Mouse (Mus musculus) forebrain, embryonic 11.5 days (tissue): ENCODE data around the gene Mtif2. TPM values are rescaled to one million over a fixed set of nuclear protein-coding genes. Genes with fewer than 3 reads are reported as not detected.
"Not testable (repeated sequence)": the region's sequence is repeated elsewhere in the genome, so short reads cannot be mapped to it uniquely, and the experiment has no call there.

Experiments used
- ATAC-seq: fragments of 200-750 bp; cut with Nextera tagmentation; replicated peaks from 2 replicates; pipeline ENCODE4 v1.8.0; 2017; ENCODE audit warnings: moderate TSS enrichment; ENCODE audit not compliant: low FRiP score
- DNase-seq: peaks from one replicate; pipeline ENCODE4 v3.0.0-alpha.2; 2017; ENCODE audit warnings: low spot score
- H3K27ac ChIP-seq: fragments of 300-500 bp; sonication (generic); 2 replicates; pipeline ENCODE4 v1.5.1; 2014; ENCODE audit warnings: low read depth, low read length
- H3K27me3 ChIP-seq: fragments of 300-500 bp; sonication (generic); 2 replicates; pipeline ENCODE4 v1.6.1; 2014; ENCODE audit warnings: mild to moderate bottlenecking, low read length, mixed read lengths; ENCODE audit not compliant: control insufficient read depth, insufficient read depth
- H3K36me3 ChIP-seq: fragments of 300-500 bp; sonication (generic); 2 replicates; pipeline ENCODE4 v1.6.1; 2014; ENCODE audit warnings: mild to moderate bottlenecking, low read length, moderate library complexity, mixed read lengths; ENCODE audit not compliant: control insufficient read depth, insufficient read depth
- H3K4me1 ChIP-seq: fragments of 300-500 bp; sonication (generic); replicated peaks from 2 replicates; pipeline ENCODE4 v1.6.1; 2014; ENCODE audit warnings: low read length, mixed read lengths; ENCODE audit not compliant: control insufficient read depth, insufficient read depth
- H3K4me2 ChIP-seq: fragments of 300-500 bp; sonication (generic); 2 replicates; pipeline ENCODE4 v1.6.1; 2014; ENCODE audit warnings: low read depth, mild to moderate bottlenecking, low read length, moderate library complexity, mixed read lengths; ENCODE audit not compliant: severe bottlenecking
- H3K4me3 ChIP-seq: fragments of 300-500 bp; sonication (generic); 2 replicates; pipeline ENCODE4 v1.5.1; 2014; ENCODE audit warnings: low read depth, low read length
- H3K9ac ChIP-seq: fragments of 300-500 bp; sonication (generic); 2 replicates; pipeline ENCODE4 v1.6.1; 2014; ENCODE audit warnings: low read length
- H3K9me3 ChIP-seq: fragments of 300-500 bp; sonication (generic); 2 replicates; pipeline ENCODE4 v1.6.1; 2016; ENCODE audit warnings: low read length, mixed read lengths; ENCODE audit not compliant: control insufficient read depth
- WGBS: fragments of 180-500 bp; shearing (Covaris S2); extraction: QIAGEN DNeasy Blood & Tissue Kit; methylation state at CpG from one replicate; pipeline ENCODE4 v1.1.7; 2014; 5-methylcytosine and 5-hydroxymethylcytosine counted together
- polyA plus RNA-seq: library from polyadenylated mRNA; unstranded; fragments of >200 nt; fragmentation: Nextera tagmentation; extraction: Ambion mirVana; gene quantifications from 2 replicates; pipeline ENCODE4 v1.2.1, GENCODE M21; 2014

Mtif2 gene
- polyA plus RNA-seq, 1 experiment from 2014 or later, result 49.9 TPM

- H3K4me3 ChIP-seq, result peak overlapping the region; percentile 57
- peak overlapping the region; percentile 73 for H3K9ac ChIP-seq
- ATAC-seq (no peak), DNase-seq (no peak)
- WGBS, result 27% methylated on average over 10 of the region's 10 CpGs
- H3K4me2 ChIP-seq, result peak overlapping the region; percentile 60
- no peaks in the 10 kb centered on the region for H3K27me3 ChIP-seq
- no peaks in the 10 kb centered on the region for H3K36me3 ChIP-seq
- no peak overlapping the region for H3K27ac ChIP-seq
- H3K9me3 ChIP-seq, result no peaks in the 10 kb centered on the region
- H3K4me1 ChIP-seq, result no peaks in the 10 kb centered on the region
These were observed 11.9 kb upstream of the Mtif2 start for GRCm38 (mm10) chr11:29514325-29514681.

GRCm38 (mm10) chr11:29514682-29515412 is 11.4 kb upstream of the Mtif2 start, which contains the start of gene Prorsd1:
Prorsd1 (minus strand) TSS chr11:29515033.
- 4% methylated on average over 40 of the region's 40 CpGs for WGBS
- Histone ChIP-seq H3K4me2 (peak within 1 kb of the TSS; percentile 60), H3K9me3 (no peaks in the 10 kb centered on the region), H3K27me3 (no peaks in the 10 kb centered on the region), H3K9ac (peak within 1 kb of the TSS; percentile 73), H3K4me3 (peak within 1 kb of the TSS; percentile 57), H3K27ac (no peak within 1 kb of the TSS), H3K4me1 (no peaks in the 10 kb centered on the region), H3K36me3 (no peaks in the 10 kb centered on the region)
- peak; percentile 99 for ATAC-seq
- peak; percentile 94 for DNase-seq

- peaks cover 8% of the 10 kb centered on the region; the same call in 1 of the 2 replicates for H3K36me3 ChIP-seq
These were observed 12.0 kb downstream of the Mtif2 start for GRCm38 (mm10) chr11:29538201-29538600.

GRCm38 (mm10) chr11:29544225-29544945 is 18.2 kb downstream of the Mtif2 start:
- WGBS, result 81% methylated on average over 3 of the region's 3 CpGs
- no peaks in the 10 kb centered on the region for H3K9me3 ChIP-seq
- DNase-seq (no peak), ATAC-seq (no peak)
- H3K4me2 ChIP-seq, result no peak overlapping the region
- H3K36me3 ChIP-seq, result peaks cover 7% of the 10 kb centered on the region; the same call in 1 of the 2 replicates
- H3K9ac ChIP-seq, result no peak overlapping the region
- peaks cover 3% of the 10 kb centered on the region; the same call in 1 of the 2 replicates for H3K4me1 ChIP-seq
- no peak overlapping the region for H3K4me3 ChIP-seq
- no peak overlapping the region for H3K27ac ChIP-seq
- no peaks in the 10 kb centered on the region for H3K27me3 ChIP-seq

More at GRCm38 (mm10) chr11:29538201-29538600, 12.0 kb downstream of the Mtif2 start:
- Histone ChIP-seq H3K9me3 (no peaks in the 10 kb centered on the region), H3K4me3 (no peak overlapping the region), H3K27me3 (no peaks in the 10 kb centered on the region), H3K4me1 (no peaks in the 10 kb centered on the region), H3K9ac (no peak overlapping the region), H3K4me2 (no peak overlapping the region), H3K27ac (no peak overlapping the region)
- DNase-seq (no peak), ATAC-seq (no peak)
- WGBS, result 97% methylated on average over 1 of the region's 1 CpGs

GRCm38 (mm10) chr11:29545150-29545752 is 19.0 kb downstream of the Mtif2 start:
- H3K4me2 ChIP-seq, H3K9me3 ChIP-seq, H3K36me3 ChIP-seq, H3K9ac ChIP-seq, ATAC-seq, H3K27me3 ChIP-seq, DNase-seq, H3K4me3 ChIP-seq, H3K4me1 ChIP-seq, H3K27ac ChIP-seq: not testable (repeated sequence)
- WGBS, result 85% methylated on average over 4 of the region's 4 CpGs

GRCm38 (mm10) chr11:29546297-29546696 is 20.1 kb downstream of the Mtif2 start:
- 97% methylated on average over 2 of the region's 2 CpGs for whole genome bisulfite sequencing
- peak overlapping the region; percentile 64 for H3K4me3 ChIP-seq
- ATAC-seq, H3K9ac ChIP-seq, H3K36me3 ChIP-seq, H3K4me1 ChIP-seq, H3K27ac ChIP-seq, H3K9me3 ChIP-seq, H3K27me3 ChIP-seq, DNase-seq: not testable (repeated sequence)
- H3K4me2 ChIP-seq, result peak overlapping the region; percentile 58

GRCm38 (mm10) chr11:29546762-29547161 is 20.6 kb downstream of the Mtif2 start:
- H3K27me3 ChIP-seq, result no peaks in the 10 kb centered on the region
- H3K36me3 ChIP-seq, result peaks cover 5% of the 10 kb centered on the region; the same call in 1 of the 2 replicates
- H3K9ac ChIP-seq, result peak overlapping the region; percentile 94
- H3K9me3 ChIP-seq, result no peaks in the 10 kb centered on the region
- ATAC-seq, result no peak
- H3K4me1 ChIP-seq, result peaks cover 3% of the 10 kb centered on the region; the same call in 1 of the 2 replicates
- no peak overlapping the region for H3K27ac ChIP-seq
- peak overlapping the region; percentile 64 for H3K4me3 ChIP-seq
- peak overlapping the region; percentile 58 for H3K4me2 ChIP-seq
- 23% methylated on average over 2 of the region's 2 CpGs for WGBS
- DNase-seq, result no peak

GRCm38 (mm10) chr11:29547249-29547751 is 21.1 kb downstream of the Mtif2 start:
- WGBS, result under 1% methylated on average over 27 of the region's 27 CpGs
- Histone ChIP-seq H3K27me3 (no peaks in the 10 kb centered on the region), H3K9ac (peak overlapping the region; percentile 94), H3K36me3 (peaks cover 5% of the 10 kb centered on the region; the same call in 1 of the 2 replicates), H3K4me1 (peaks cover 3% of the 10 kb centered on the region; the same call in 1 of the 2 replicates), H3K4me2 (peak overlapping the region; percentile 58), H3K4me3 (peak overlapping the region; percentile 64), H3K27ac (peak overlapping the region; percentile 34; the same call in 1 of the 2 replicates), H3K9me3 (no peaks in the 10 kb centered on the region)
- DNase-seq, result no peak
- peak; percentile 10 for ATAC-seq
